Mouse (Mus musculus) cerebellum, postnatal 14 days (tissue): ENCODE measurements around the gene Zbtb7a.

Experiments used
- DNase-seq, 2 experiments: peaks; one replicate each; pipeline ENCODE4 v3.0.0; 2021; ENCODE audit warnings: mixed read lengths in 2 of 2

Zbtb7a gene

DNA sequence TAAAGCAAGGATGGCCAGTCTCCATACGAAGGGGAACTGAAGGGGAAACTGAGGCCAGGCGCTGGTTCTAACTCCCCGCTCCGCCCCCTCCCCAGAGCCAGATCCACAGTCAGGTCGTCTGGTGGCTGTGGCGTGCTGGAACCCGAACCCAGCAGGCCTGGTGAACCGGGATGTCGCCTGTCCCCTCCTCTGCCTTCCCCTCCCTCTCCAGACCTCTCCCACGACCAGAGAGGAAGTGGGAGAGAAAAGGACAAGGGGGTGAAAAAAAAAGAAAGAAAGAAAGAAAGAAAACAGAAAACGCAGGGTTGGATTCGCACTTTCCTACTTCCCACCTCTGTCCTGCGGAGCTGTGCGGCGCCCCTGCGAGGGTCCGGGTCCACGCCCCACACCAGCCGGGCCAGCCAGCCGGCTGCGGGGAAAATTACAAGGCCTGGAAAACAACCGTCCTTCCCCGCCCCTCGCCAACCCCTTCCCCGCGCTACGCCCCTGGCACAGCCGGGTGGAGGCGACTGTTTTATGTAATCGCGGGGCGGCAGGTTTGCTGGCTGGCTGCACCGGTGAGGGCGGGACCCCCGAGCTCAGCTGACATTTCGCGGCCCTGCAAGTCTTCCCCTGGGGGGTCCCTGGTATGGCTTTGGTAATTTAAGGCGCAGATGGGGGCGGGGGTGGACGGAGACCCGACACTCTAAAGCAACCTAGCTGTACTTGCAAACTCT, at the start of gene Zbtb7a:
TSS of gene Zbtb7a (plus strand) at position 255 of the 716 bp plus-strand sequence.
- DNase-seq: peak; percentile 62 to 65

DNA sequence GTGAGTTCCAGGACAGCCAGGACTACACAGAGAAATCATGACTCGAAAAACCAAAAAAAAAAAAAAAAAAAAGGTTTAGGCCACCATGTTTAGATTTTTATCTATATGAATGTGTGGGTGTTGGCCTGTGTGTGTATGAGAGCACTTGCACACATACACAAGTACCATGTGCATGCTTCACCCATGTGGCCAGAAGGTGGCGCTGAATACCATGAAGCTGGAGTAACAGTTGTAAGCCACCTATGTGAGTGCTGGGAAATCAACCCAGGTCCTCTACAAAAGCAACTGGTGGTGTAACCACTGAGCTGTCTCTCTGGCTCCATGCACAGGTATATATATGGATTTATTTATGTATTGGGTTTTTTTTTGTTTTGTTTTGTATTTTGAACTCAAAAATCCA, 48.0 kb upstream of the Zbtb7a start:
- DNase-seq: peak in 1 of 2 experiments; percentile 56

DNA sequence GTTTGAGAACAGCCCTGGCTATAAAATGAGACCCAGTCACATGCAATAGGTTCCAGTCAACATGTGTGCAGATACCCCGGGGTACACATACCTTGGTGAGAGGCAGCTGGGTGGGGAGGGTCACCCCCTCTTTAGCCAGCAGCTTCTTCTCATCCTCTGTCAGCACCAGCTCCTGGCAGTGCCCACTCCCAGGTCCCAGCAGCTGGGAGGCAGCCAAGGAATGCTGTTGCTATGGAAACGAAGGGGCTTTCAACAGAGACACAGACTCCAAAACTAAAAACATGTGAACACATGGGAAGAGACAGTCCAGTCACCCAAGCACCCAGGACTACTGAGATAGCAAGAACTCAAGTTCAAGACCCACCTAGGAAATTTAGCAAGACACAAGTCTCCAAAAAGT, 45.8 kb upstream of the Zbtb7a start:
- peak; percentile 48 to 76 for DNase-seq

DNA sequence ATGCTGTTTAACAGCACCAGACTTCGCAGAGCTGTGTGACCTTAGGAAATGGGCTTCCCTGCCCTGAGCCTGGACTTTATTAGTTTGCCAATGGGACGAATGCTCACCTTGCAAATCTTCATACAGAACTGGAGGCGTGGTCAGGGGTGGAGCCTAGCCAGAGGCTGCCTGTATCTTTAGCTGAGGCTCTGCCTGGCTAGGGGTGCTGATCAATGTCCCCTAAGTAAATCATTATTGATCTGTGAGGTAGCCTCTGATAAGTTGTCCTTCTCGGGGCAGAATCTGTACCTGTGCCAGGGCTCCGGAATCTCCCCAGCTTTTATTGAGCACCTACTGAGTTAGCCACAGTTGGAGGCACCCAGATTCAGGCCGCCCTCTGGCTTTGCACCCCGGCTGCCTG, 44.4 kb upstream of the Zbtb7a start:
- DNase-seq: no peak

DNA sequence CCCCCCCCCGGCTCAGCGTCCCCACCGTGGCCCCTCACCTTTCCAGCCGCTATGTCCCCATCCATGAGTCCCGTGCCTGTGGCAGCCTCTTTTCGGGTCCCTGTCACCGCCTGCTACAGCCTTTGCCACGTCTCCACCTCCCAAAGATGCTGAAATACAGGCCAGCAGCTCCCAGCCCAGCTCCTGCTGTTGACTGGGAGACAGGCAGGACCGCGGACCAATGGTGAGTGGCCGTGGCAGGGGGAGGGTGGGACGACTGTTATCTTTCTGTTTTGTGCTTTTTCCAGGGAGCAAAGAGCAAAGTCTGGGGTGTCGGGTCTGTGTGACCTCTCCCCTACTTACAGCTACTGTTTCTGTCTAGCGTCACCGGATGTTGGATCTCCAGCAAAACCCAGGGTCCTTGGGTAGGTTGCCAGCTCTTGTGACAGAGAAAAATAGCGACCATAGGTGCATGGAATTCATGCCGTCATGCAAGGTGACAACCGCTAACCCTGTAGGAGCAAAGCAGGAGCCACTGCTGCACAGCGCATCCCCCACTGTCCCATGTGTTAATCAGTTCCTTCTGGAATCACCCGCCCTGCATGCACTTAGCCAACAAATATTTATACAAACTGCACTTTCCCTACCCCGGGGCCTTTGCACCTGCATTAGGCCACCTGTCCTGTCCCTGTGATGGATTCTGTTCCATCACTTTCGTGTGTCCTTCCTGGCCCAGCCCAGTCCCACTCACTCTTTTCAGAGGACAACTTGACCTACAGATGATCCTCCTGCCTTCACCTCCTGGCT, 42.4 kb upstream of the Zbtb7a start:
- DNase-seq: peak; percentile 33 to 67

DNA sequence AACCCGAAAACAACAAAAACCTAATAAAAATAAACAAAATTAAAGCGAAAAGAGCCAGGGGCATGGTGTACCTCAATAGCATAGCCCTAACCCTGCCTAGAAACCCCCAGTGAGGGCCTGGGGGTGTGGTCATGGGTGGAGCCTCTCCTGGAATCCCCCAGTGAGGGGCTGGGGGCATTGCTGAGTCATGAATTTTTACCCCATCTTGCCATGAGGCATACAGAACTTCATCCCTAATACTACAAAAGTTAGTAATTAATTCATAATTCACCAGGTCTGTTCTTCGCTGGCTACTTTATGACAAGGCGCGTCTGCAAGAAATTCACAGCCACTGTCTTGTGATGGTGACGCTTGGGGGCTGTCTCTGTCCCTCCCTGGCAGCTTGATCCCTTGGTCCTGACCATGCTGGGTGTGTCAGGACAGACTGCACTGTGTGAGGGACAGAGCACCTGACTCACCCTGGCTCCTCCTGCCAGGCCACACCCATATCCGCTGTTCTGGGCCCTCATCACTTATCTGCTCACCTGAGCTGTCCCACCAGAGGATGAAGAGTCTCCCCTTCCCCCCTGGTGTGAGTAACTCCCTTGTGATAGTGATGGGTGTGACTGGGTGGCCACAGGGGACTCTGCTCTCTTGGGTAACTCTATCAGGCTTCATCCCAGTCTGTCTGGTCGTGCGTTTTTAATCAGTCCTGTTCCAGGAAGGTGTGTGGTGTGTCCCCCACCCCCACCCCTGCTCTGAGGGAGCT, 39.9 kb upstream of the Zbtb7a start:
- DNase-seq: no peak

DNA sequence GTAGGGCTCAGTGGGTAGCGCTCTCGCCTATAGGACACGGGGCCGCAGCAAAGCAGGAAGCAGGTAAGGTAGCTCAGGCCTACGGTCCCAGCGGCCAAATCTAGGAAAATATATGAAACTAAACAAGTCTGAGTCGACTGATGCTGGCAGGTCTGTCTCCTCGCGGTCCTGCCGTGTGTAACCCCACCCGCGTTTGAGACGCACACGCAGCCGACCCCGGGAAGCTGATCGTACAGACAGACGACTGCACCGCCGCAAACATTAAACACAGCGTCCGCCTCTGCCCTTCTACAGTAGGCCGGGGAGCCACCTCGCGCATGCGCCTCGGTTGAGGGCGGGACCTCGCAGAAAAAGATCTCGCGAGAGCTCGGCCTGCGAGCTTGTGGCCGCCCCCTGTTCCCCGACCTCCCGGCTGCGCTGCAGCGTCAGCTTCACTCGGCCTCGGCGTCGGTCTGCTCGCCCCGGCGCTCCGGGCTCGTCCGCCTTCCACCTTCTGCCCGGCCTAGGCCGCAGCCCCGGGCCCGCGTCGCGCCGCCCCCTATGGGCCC, 29.4 kb upstream of the Zbtb7a start, which contains the start of gene Map2k2:
TSS of gene Map2k2 (plus strand) at position 351 of the 548 bp plus-strand sequence.
- DNase-seq: peak; percentile 97 to 98

DNA sequence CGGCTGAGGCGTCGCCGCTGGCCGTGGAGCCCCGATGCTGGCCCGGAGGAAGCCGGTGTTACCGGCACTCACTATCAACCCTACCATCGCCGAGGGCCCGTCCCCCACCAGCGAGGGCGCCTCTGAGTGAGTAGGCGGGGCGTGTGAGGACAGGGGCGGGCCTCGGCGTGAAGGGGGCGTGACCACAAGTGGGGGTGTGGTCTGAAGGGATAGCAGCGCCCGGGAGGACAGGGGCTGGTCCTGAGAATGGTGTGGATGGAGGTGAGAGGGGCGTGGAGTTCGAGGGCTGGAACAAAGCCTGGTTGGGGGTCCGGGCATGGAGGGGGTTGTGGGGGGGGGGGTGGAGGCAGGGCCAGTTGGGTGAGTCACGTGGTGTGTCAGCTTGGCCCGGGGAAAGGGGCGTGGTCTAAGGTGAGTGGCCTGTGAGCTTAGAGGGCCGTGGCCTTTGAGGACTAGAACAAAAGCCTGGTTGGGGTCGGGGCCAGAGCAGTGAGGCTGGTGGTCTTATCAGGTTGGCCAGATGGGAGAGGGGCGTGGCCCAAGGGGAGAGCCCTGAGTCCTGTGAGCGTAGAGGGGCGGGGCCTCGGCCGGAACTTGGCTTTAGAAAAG, 28.8 kb upstream of the Zbtb7a start:
- DNase-seq: peak; percentile 83 to 90

DNA sequence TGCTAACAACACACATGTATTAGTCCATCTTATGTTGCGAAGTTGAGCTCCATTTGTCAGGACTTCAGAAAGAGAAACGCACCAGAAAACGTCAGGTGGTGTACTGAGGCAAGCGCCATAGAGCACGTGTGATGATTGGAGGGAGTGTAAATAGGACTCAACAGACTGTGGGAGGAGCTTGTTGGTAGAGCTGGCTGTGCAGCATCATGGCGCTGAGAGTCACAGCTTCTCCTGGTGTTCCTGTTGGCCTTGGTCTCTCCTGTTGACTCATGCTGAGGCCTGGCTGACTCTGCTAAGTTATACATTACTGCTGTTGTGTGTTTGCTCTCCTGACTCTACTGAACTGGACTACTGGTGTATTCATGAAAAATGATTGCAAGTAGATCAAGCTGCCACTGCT, 22.1 kb upstream of the Zbtb7a start:
- no peak for DNase-seq

DNA sequence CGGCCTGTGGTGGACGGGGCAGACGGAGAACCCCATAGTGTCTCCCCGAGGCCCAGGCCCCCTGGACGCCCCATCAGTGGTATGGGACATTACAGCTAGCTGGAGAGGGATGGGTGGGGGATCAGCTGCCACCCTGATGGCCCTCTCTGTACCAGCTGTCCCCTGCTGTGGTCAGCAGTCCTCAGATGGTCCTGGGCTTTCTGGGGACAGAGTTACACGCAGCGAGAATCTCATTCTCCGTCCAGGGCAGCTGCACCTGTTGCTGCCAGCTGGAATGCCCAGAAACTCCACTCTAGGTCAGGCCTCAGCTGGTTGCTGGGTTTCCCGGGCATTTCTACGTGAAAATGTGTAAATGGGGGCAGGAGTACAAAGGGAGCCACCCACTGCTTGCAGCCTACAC, 15.4 kb upstream of the Zbtb7a start:
- no peak for DNase-seq

DNA sequence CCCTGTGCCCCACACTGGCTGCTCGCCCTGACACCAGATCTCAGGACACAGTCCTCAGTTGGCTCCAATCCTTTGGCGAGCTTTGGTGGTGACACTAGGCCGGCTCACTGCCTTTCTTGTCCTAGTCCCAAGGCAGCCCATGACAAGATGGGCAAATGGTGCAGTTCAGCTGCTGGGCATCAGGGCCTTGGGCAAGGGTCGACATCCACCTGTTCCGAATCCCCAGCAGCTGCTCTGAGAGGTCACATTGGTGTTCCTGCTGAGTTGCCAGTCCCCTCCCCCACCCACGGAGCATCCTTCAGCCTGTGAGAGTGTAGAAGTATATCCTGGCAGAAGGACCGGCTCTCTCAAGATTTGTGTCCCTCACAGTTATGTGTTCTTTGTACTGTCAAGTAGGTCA, 14.4 kb upstream of the Zbtb7a start:
- peak in 1 of 2 experiments; percentile 42 for DNase-seq

DNA sequence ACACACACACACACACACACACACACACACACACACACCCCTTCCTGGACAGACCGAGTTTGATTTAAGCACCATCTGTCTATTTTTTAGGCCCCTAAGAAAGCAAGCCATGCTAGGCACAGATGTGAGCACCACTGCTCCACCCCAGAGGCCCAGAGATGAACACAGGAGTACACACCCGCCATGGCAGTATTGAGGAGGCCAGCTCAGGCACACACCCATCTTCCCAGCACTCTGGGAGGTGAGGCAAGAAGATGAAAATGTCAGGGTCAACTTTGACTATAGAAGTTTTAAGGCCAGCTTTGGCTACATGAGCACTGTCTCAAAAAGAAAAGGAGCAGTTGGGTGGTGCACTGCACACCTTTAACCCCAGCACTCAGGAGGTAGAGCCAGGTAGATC, 12.1 kb upstream of the Zbtb7a start:
- no peak for DNase-seq

DNA sequence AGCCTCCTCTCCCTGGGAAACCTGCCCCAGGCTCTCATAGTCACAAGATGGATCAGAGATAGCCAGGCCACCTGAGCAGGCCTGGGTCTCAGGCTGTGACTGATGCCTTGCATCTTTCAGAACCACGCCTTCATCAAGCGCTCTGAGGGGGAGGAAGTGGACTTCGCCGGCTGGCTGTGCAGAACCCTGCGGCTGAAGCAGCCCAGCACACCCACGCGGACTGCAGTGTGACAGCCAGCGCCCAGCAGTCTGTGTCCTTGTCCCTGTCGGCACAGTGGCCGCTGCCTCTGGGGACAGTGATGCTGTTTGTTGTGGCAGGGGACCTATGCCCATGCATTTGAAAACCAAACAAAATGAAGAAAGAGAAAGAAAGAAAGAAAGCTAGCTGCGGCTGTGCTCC, 11.5 kb upstream of the Zbtb7a start:
- DNase-seq: no peak

DNA sequence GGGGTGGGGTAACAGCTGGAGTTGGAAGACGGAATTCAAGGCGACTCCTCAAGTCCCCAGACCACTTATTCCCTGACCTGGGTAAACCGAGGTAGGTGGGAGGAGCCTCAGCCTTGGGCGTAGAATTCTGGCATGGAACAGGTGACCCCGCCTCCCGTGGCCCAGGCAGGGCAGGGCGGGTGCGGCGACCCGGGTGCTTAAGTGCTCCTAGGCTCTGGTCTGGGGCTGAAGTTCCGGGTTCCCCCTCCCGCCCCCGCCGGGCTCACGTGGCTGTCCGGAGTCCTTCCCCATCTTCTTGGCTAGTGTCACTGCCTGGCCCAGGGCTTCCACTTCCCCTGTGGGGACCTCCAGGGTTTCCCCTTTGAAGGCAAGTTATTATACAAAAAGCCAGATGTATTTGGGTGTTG, 836 bp upstream of the Zbtb7a start:
- DNase-seq: no peak

DNA sequence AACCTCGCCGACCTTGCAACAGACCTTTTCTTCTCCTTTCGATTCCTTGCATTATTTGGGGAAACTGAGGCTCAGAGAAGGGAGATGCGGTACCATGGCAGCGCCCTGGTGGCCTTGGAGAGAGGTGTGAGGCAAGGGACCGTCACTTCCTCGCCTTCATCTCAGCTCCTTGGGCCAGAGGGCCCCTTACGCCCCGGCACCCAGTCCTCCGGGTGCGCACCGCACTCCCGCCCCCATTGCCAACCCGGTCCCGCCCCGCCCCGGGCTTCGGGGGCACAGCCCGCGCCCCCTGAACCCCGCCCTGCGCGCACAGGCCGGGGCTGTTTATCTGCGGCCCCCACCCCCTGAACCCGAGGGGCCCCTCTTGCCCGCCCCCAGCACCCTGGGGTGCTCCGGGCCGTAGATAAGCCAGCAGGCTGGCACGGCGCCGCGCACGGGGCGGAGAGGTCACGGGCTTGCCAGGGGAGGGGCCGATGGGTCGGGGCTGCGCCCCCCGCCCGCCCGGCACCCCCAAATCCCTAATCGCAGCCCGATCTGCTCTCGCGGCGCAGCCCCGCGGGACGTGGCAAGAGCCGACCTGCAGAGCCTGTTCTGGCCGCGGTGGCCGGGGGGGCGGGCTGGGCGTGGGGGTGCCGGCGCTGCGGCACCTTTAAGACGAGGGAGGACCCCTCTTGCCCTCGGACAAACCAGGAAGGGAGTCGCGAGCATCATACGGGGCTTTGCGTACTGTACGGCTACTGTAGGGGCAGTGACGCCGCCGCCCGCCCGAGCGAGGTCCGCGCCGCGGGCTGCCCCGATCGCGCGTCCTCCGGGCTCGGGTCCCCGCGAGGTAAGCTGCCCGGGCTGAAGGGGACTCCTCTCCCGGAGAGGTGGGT, 1.0 kb downstream of the Zbtb7a start:
- peak; percentile 84 to 85 for DNase-seq

DNA sequence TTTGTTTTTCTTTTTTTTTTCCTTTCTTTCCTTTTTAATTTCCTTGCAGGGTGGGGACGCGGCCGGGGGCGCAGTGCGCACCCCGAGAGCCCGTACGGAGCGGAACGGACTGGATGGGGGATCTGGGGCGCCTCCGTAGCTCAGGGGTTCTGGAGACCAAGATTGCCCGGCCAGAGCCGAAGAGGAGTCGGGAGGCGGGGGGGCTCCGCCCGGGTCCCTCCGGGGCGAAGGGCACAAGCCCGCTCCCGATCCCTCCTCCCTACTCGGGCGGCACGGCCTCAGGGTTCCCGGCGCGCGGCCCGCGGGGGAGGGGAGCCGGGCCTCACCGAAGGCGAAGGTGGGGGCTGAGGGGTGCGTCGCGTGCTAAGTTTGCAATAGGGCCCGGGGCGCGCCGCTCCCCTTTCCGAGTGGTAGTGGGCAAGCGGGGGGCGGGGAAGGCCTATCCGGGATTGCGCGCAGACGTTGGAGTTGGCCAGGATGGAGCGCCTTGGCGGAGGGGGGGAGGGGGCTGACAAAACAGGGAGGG, 1.7 kb downstream of the Zbtb7a start:
- peak; percentile 88 to 93 for DNase-seq

DNA sequence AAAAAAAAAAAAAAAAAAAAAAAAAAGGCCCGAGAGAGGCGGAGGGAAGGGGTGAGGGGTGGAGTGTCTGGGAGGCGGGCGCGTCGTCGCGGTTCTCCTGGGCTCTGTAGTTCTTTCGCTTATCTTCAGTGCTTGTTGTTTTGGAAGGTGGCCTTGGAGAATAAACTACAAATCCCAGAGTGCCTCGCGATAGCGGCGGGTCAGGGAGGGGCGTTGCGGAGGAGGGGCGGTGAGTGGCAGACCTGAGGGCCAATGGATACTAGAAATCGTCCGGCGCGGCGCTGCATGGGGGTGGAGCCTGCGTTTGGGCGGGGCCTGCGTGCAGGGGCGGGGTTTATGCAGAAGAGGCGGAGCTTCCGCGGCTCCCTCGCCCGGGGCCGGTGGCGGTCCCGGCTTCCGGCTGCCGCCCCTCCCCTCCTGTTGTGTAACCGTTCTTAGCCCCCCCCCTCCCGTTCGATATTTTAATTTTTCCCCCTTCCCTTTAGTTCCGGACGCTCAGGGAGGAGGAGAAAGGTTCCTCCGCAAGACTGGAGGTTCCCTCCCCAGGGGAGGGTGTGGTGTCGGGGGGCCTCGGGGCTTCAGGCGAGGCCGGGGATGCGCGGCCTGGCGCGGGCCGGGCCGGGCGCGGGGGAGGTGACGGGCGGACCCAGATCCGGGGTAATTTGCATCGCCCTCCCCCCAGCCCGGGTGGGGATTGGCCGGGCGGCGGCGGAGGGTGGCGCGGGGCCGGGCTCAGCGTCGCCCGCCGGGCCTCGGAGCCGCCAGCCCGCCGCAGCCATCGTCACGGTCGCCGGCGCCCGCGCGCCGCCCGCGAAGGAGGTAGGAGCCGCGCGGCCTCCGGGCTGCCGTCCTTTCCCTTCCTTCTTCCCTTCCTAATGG, 2.5 kb downstream of the Zbtb7a start:
- DNase-seq: peak; percentile 100

DNA sequence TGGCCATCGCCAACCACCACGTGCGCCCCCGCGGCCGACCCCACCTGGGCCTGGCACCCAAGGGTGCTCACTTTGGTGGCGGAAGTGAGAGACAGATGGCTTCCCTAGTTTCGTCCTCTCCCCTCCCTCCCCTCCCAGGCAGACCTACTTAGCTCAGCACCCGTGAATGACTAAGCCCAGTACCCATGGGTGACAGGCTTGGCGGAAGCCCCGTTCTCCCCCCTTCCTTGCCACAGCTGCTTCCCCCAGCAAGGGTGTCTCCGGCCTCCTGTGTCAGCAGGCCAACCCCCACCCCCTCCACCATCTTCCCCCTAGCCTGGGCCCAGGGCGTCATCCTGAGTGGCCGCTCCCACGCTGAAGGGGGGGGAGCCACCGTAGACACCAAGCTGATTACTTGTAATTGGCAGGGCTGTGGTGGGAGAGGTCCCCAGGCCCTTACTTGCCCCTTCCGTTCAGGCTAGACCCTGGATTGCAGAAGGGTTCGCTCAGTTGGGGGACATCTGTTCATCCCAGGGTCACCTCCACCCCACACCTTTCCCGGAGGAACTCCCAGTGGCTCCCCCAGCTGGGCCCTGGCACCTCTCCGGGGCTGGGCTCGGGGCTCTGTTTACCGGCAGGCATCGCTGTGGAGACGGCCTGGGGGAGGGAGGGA, 3.2 kb downstream of the Zbtb7a start:
- peak; percentile 72 to 74 for DNase-seq

DNA sequence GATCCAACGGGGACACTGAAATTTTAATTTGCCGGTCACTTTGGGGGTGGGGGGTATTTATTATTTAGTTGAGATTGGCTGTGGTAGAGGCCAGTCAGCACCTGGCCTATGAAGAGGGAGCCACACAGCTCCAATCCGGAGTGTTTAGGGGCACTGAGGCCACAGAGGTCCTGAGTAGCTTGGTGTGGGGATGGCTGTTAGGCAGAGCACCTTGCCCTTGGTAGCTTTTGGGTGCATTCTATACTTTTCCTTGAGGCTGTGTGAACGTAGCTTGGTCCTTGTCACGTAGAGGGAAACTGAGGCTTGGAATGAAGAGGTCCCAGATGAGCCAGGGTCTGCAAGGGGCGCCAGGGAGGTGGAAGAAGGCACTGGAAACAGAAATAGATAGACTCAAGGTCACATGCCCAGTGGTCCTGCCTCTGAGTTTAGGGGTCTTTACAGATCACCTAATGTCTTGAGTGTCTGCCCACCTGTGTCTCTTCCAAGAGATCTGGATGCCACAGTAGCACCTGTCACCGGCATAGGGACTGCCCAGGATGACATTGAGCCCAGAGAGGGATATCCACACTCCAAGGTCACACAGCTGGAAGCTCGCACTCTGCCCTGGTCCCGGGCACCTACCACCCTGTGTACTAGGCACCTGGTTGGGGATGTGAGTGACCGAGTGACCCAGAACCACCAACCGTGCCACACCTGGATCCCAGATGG, 4.0 kb downstream of the Zbtb7a start:
- DNase-seq: no peak
